Mouse (Mus musculus) spleen, adult 2 months (tissue): ENCODE data around the gene Snrnp25. TPM values are rescaled to one million over a fixed set of nuclear protein-coding genes. Genes with fewer than 3 reads are reported as not detected.

Experiments
- DNase-seq, 2 experiments: peaks; one replicate each; pipeline versions ENCODE4 v3.0.0 to v3.0.0-alpha.2; 2012 to 2021; ENCODE audit warnings: low spot score in 2 of 2, low read depth in 1 of 2
- H3K27ac ChIP-seq: fragments of 200-500 bp; 2 replicates; pipeline ENCODE4 v1.5.1; 2012; ENCODE audit warnings: low read length, inconsistent platforms; ENCODE audit not compliant: insufficient read depth
- H3K27me3 ChIP-seq: fragments of 200-500 bp; 2 replicates; pipeline ENCODE4 v1.6.1; 2012; ENCODE audit warnings: mild to moderate bottlenecking, moderate library complexity, low read length, inconsistent platforms; ENCODE audit not compliant: control insufficient read depth, insufficient read depth
- H3K36me3 ChIP-seq: fragments of 200-500 bp; 2 replicates; pipeline ENCODE4 v1.6.1; 2012; ENCODE audit warnings: mild to moderate bottlenecking, low read length, inconsistent platforms; ENCODE audit not compliant: control insufficient read depth, insufficient read depth
- H3K4me1 ChIP-seq: fragments of 200-500 bp; 2 replicates; pipeline ENCODE4 v1.6.1; 2011; ENCODE audit warnings: inconsistent platforms; ENCODE audit not compliant: control insufficient read depth, insufficient read depth, insufficient read length
- H3K4me3 ChIP-seq: fragments of 200-500 bp; 2 replicates; pipeline ENCODE4 v1.5.1; 2011; ENCODE audit warnings: mild to moderate bottlenecking, inconsistent platforms; ENCODE audit not compliant: insufficient read depth, insufficient read length; ENCODE audit errors: extremely low read depth
- CTCF ChIP-seq: fragments of 200-500 bp; IDR thresholded peaks from 2 replicates; pipeline ENCODE4 v1.5.1; 2011; ENCODE audit warnings: mild to moderate bottlenecking, inconsistent platforms; ENCODE audit not compliant: insufficient read depth, insufficient read length, insufficient replicate concordance; ENCODE audit errors: extremely low read depth
- POLR2A ChIP-seq: fragments of 200-500 bp; IDR thresholded peaks from 2 replicates; pipeline ENCODE4 v1.6.1; 2011; ENCODE audit warnings: low read depth, low read length, inconsistent platforms
- WGBS: fragments of 180-500 bp; shearing (Covaris S2); methylation state at CpG from one replicate; pipeline ENCODE4 v1.1.7; 2018; 5-methylcytosine and 5-hydroxymethylcytosine counted together
- polyA plus RNA-seq: library from polyadenylated mRNA; depleted of rRNA; stranded (reverse); fragments of >200 nt; gene quantifications from 2 replicates; pipeline ENCODE4 v1.2.3, GENCODE M21; 2012

The Snrnp25 gene
- polyA plus RNA-seq, 1 experiment, result 29.7 TPM

DNA sequence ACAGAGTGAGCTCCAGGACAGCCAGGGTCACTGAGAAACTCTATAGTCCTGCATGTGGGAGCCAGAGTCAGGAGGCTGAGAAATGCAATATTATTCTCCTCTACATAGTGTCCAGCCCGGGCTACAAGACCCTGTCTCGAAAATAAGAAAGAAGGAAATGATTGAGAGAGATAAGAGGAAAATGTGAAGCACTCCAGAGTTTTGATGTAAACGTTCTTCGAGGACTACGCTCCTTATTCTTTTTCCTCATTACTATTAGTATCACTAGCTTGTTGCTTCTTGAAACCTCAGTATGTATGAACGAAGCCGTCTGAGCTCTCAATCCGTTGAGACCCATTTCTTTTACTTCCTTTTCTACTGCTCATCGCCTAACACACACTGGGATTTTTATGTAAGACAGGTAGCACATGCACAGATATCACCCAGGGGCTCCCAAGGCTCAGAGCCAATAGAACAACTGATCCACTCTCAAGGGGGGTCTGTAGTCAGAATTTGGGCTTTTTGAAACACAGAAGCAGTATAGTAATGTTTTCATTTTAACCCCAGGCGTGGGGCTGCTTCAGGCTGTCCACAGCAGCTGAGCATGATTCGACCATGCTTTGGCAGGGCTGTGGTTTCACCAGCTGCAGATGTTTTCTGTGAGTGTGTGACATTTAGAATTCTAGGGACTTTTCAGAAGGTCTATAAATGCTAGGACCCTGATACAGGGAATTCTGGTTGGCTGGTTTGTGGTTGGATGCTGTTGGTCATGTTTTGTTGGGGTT, 3.1 kb upstream of the Snrnp25 start:
- H3K36me3 ChIP-seq, result no peaks in the 10 kb centered on the region
- H3K27ac ChIP-seq, result peak overlapping the region; percentile 62
- TF ChIP-seq POLR2A (no peak), CTCF (no peak)
- WGBS, result 48% methylated on average over 11 of the region's 11 CpGs
- no peak for DNase-seq
- H3K4me3 ChIP-seq, result no peak overlapping the region
- H3K4me1 ChIP-seq, result peaks cover 8% of the 10 kb centered on the region; the same call in 1 of the 2 replicates
- H3K27me3 ChIP-seq, result no peaks in the 10 kb centered on the region

DNA sequence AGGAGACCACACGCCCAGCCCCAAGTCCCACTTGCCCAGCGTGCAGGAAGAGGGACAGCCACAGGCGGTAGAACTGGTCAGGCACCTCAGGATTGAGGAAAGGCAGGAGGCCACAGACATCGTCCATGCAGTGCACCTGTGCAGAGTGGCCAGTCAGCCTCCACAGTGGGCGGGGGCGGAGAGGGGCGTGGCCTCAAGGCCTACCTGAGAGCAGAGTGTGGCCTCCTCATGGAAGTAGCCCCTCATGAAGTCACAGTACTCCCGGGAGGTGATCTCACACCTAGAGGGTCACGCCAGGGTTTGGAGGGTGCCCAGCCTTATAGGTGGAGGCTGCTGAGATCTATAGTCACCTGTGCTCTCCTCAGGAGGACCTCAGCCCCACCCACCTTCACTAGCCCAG, 5.4 kb downstream of the Snrnp25 start:
- WGBS, result 94% methylated on average over 9 of the region's 9 CpGs
- no peak for DNase-seq
- TF ChIP-seq CTCF (no peak), POLR2A (no peak)
- Histone ChIP-seq H3K27ac (no peak overlapping the region), H3K27me3 (no peaks in the 10 kb centered on the region), H3K36me3 (peaks cover 6% of the 10 kb centered on the region), H3K4me3 (no peak overlapping the region), H3K4me1 (peaks cover 3% of the 10 kb centered on the region; the same call in 1 of the 2 replicates)

DNA sequence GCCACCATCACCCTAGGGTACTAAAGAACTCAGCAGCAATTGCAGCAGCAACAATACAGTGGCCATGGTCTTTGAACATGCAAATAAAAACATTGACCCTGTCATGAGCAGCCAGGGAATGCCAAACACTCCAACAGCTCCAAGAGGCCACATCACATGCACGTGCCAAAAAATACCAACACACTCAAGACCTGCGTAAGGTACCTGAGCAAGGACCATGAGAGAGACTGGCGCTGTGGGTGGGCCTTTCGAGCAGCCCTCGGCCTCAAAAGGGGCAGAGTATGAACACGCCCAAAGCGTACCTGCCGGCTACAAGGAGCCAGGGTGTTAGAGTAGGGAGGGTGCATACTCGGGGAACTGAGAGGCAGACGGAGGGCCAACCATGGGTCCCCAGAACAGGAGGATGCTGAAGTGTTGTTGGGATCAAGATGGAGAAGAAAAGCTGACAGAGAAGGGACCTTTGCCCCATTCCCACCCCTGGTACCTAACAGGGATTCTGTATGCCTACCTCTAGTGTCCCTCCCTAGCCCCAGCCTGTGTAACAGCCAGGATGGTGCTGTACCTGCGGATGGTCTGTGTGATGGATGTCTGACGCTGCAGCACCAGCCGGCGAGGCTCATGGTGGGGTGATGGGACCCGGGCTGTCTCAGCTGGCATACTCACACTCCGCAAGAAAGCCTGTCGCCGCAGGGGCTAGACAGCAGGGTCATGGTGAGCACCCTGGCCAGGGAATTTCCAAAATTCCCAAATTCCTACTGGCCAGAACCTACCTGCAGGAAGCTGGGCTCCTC, 10.4 kb downstream of the Snrnp25 start:
- 95% methylated on average over 18 of the region's 18 CpGs for WGBS
- no peak overlapping the region for H3K4me3 ChIP-seq
- H3K4me1 ChIP-seq, result no peaks in the 10 kb centered on the region
- TF ChIP-seq CTCF, result no peak
- no peak for TF ChIP-seq POLR2A
- peaks cover under 1% of the 10 kb centered on the region; the same call in 1 of the 2 replicates for H3K27me3 ChIP-seq
- no peak overlapping the region for H3K27ac ChIP-seq
- no peak for DNase-seq
- no peaks in the 10 kb centered on the region for H3K36me3 ChIP-seq

GRCm38 (mm10) chr11:32216851-32217250, 11.6 kb downstream of the Snrnp25 start:
- H3K4me1 ChIP-seq, result peaks cover 6% of the 10 kb centered on the region
- peaks cover 8% of the 10 kb centered on the region for H3K27me3 ChIP-seq
- WGBS, result 24% methylated on average over 8 of the region's 8 CpGs
- peak; percentile 59 to 66 for DNase-seq
- no peak overlapping the region for H3K4me3 ChIP-seq
- peak; percentile 87; the same call in 1 of the 2 replicates for TF ChIP-seq CTCF
- TF ChIP-seq POLR2A, result no peak
- H3K36me3 ChIP-seq, result no peaks in the 10 kb centered on the region
- H3K27ac ChIP-seq, result no peak overlapping the region

DNA sequence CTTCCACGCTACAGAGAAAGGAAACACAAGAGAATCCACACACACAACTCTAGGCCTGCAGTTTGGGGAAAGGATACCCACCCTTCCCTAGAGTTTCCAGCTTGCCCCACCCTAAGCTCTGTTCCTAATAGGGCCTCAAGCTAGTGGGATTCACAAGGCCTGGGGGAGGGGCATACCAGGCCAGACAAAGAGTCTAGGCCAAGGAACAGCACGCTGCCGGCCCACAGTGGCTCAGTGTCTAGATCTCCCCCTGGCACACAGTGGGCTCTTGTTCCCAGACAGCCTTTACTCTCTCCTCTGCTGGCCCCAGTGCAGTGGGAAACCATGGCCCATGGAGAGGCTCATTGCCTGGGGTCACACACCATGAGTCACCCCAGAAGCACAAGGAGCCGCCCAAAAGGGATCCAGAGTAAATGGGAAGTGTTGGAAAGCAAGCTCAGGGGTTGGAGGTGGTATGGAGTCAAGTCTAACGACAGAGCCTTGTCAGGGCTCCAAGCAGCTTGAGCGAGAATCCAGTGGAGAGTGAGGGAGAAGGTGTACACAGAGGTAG, 13.4 kb downstream of the Snrnp25 start:
- H3K4me3 ChIP-seq, result no peak overlapping the region
- WGBS, result 87% methylated on average over 6 of the region's 6 CpGs
- no peak for DNase-seq
- TF ChIP-seq POLR2A (no peak), CTCF (no peak)
- H3K36me3 ChIP-seq, result no peaks in the 10 kb centered on the region
- peaks cover 12% of the 10 kb centered on the region for H3K27me3 ChIP-seq
- H3K4me1 ChIP-seq, result peaks cover 16% of the 10 kb centered on the region
- no peak overlapping the region for H3K27ac ChIP-seq

GRCm38 (mm10) chr11:32219287-32219686, 14.1 kb downstream of the Snrnp25 start:
- H3K4me1 ChIP-seq, result peaks cover 16% of the 10 kb centered on the region
- no peak overlapping the region for H3K4me3 ChIP-seq
- peaks cover 12% of the 10 kb centered on the region for H3K27me3 ChIP-seq

More at GRCm38 (mm10) chr11:32219287-32219686, 14.1 kb downstream of the Snrnp25 start:
- no peak for DNase-seq
- Histone ChIP-seq H3K36me3 (no peaks in the 10 kb centered on the region), H3K27ac (no peak overlapping the region)
- no peak for TF ChIP-seq CTCF
- TF ChIP-seq POLR2A, result no peak
- 94% methylated on average over 10 of the region's 10 CpGs for WGBS
